Mouse (Mus musculus) kidney, embryonic 15.5 days (tissue): ENCODE results near the gene Fitm2. TPM values are rescaled to one million over a fixed set of nuclear protein-coding genes. Genes with fewer than 3 reads are reported as not detected.

Experiments
- ATAC-seq: fragments of 200-750 bp; cut with Nextera tagmentation; replicated peaks from 2 replicates; pipeline ENCODE4 v1.8.0; 2017; ENCODE audit warnings: moderate TSS enrichment; ENCODE audit not compliant: low FRiP score
- H3K27ac ChIP-seq: fragments of 300-500 bp; sonication (generic); 2 replicates; pipeline ENCODE4 v1.5.1; 2015; ENCODE audit warnings: mild to moderate bottlenecking, inconsistent platforms
- H3K27me3 ChIP-seq: fragments of 300-500 bp; sonication (generic); 2 replicates; pipeline ENCODE4 v1.6.1; 2015; ENCODE audit warnings: inconsistent platforms
- H3K36me3 ChIP-seq: fragments of 300-500 bp; sonication (generic); 2 replicates; pipeline ENCODE4 v1.6.1; 2015; ENCODE audit warnings: inconsistent platforms
- H3K4me1 ChIP-seq: fragments of 300-500 bp; sonication (generic); 2 replicates; pipeline ENCODE4 v1.6.1; 2015; ENCODE audit warnings: inconsistent platforms
- H3K4me2 ChIP-seq: fragments of 300-500 bp; sonication (generic); 2 replicates; pipeline ENCODE4 v1.6.1; 2015; ENCODE audit warnings: moderate library complexity, mild to moderate bottlenecking, inconsistent platforms
- H3K4me3 ChIP-seq: fragments of 300-500 bp; sonication (generic); replicated peaks from 2 replicates; pipeline ENCODE4 v1.5.1; 2015; ENCODE audit warnings: mild to moderate bottlenecking, inconsistent platforms
- H3K9ac ChIP-seq: fragments of 300-500 bp; sonication (generic); 2 replicates; pipeline ENCODE4 v1.6.1; 2015; ENCODE audit warnings: mild to moderate bottlenecking, inconsistent platforms
- H3K9me3 ChIP-seq: fragments of 300-500 bp; sonication (generic); replicated peaks from 2 replicates; pipeline ENCODE4 v1.6.1; 2016; ENCODE audit warnings: inconsistent platforms
- whole genome bisulfite sequencing: fragments of 180-500 bp; shearing (Covaris S2); methylation state at CpG from one replicate; pipeline ENCODE4 v1.1.7; 2015; ENCODE audit warnings: mixed read lengths; 5-methylcytosine and 5-hydroxymethylcytosine counted together
- polyA plus RNA-seq: library from polyadenylated mRNA; unstranded; fragments of >200 nt; fragmentation: Nextera tagmentation; extraction: Ambion mirVana; gene quantifications from 2 replicates; pipeline ENCODE4 v1.2.1, GENCODE M21; 2015

Gene Fitm2
- polyA plus RNA-seq, 1 experiment from 2014 or later = 9.8 TPM

GRCm38 (mm10) chr2:163439488-163439887 is 32.9 kb downstream of the Fitm2 start:
- Histone ChIP-seq H3K27ac (no peak overlapping the region), H3K27me3 (peaks cover 30% of the 10 kb centered on the region), H3K4me2 (no peak overlapping the region), H3K9ac (no peak overlapping the region), H3K4me1 (peaks cover 11% of the 10 kb centered on the region), H3K4me3 (no peak overlapping the region), H3K9me3 (no peaks in the 10 kb centered on the region), H3K36me3 (no peaks in the 10 kb centered on the region)
- 61% methylated on average over 1 of the region's 1 CpGs for WGBS
- no peak for ATAC-seq

- Histone ChIP-seq H3K27ac (no peak overlapping the region), H3K4me2 (peak overlapping the region; percentile 61), H3K9ac (no peak overlapping the region), H3K4me3 (peak overlapping the region; percentile 38), H3K9me3 (no peaks in the 10 kb centered on the region), H3K36me3 (no peaks in the 10 kb centered on the region), H3K27me3 (peaks cover 30% of the 10 kb centered on the region), H3K4me1 (peaks cover 11% of the 10 kb centered on the region)
- 1% methylated on average over 30 of the region's 30 CpGs for WGBS
- 0 out of 2 replicates have a peak, but pooled peaks have one; percentile 22 for ATAC-seq
Observed at GRCm38 (mm10) chr2:163438619-163439451, 33.6 kb downstream of the Fitm2 start.

- Histone ChIP-seq H3K9ac (no peak within 1 kb of the TSS), H3K4me2 (peak within 1 kb of the TSS; percentile 61), H3K4me1 (peaks cover 11% of the 10 kb centered on the region), H3K27me3 (peaks cover 30% of the 10 kb centered on the region), H3K9me3 (no peaks in the 10 kb centered on the region), H3K27ac (no peak within 1 kb of the TSS), H3K36me3 (no peaks in the 10 kb centered on the region), H3K4me3 (peak within 1 kb of the TSS; percentile 38)
- ATAC-seq = no peak
- WGBS = 1% methylated on average over 18 of the region's 18 CpGs
Observed at GRCm38 (mm10) chr2:163438246-163438618, 34.2 kb downstream of the Fitm2 start, which contains the start of gene Gdap1l1. Gdap1l1 (plus strand) TSS chr2:163438476.

GRCm38 (mm10) chr2:163437800-163438199 is 34.6 kb downstream of the Fitm2 start:
- Histone ChIP-seq H3K9me3 (no peaks in the 10 kb centered on the region), H3K27ac (no peak overlapping the region), H3K4me2 (peak overlapping the region; percentile 61; the same call in 1 of the 2 replicates), H3K36me3 (no peaks in the 10 kb centered on the region), H3K27me3 (peaks cover 30% of the 10 kb centered on the region), H3K4me3 (no peak overlapping the region), H3K9ac (no peak overlapping the region), H3K4me1 (peaks cover 11% of the 10 kb centered on the region)
- 34% methylated on average over 4 of the region's 4 CpGs for WGBS
- no peak for ATAC-seq

- no peak overlapping the region for H3K4me3 ChIP-seq
- no peak overlapping the region for H3K4me2 ChIP-seq
- no peak for ATAC-seq
- H3K9ac ChIP-seq = no peak overlapping the region
- H3K9me3 ChIP-seq = no peaks in the 10 kb centered on the region
- peaks cover 24% of the 10 kb centered on the region for H3K27me3 ChIP-seq
- peaks cover 9% of the 10 kb centered on the region for H3K4me1 ChIP-seq
- 25% methylated on average over 4 of the region's 4 CpGs for WGBS
- no peaks in the 10 kb centered on the region for H3K36me3 ChIP-seq
- no peak overlapping the region for H3K27ac ChIP-seq
Observed at GRCm38 (mm10) chr2:163433971-163434370, 38.5 kb downstream of the Fitm2 start.

GRCm38 (mm10) chr2:163431289-163431688 is 41.1 kb downstream of the Fitm2 start:
- no peak overlapping the region for H3K4me2 ChIP-seq
- WGBS = 80% methylated on average over 9 of the region's 9 CpGs
- no peaks in the 10 kb centered on the region for H3K4me1 ChIP-seq

DNA sequence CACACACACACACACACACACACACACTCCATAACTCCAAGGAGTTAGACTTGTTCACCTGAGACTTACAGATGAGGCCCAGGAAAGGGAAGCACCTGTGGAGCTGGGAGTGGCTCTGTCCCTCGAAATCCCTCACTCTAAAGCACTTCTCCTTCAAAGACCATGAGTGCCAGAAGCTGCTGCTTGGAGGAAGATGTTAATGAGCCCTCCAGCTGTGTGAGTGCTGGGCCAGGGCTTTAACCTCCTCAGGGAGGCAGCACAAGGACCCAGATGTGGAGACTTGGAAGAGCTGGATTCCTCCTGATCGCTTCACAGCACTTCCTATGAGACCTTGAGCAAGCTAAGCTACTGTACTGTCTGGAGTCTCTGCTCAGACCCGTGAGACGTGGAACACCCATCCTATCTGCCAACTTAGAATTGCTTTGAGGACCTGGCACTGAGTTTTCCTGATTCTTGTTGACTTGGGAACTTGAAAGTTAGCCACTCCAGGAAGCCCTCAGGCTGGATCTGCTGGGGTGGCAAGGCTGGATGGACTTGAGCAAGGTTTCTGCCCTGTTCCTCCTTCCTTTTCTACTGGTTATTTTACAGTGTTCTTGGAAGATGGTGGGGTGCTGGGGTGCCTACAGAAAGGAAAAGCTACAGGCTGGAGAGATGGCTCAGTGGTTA is 44.0 kb downstream of the Fitm2 start:
- no peak overlapping the region for H3K4me2 ChIP-seq
- 40% methylated on average over 4 of the region's 4 CpGs for WGBS
- no peaks in the 10 kb centered on the region for H3K9me3 ChIP-seq
- H3K27me3 ChIP-seq = no peaks in the 10 kb centered on the region
- no peak for ATAC-seq
- no peak overlapping the region for H3K27ac ChIP-seq
- H3K36me3 ChIP-seq = no peaks in the 10 kb centered on the region
- H3K4me3 ChIP-seq = no peak overlapping the region
- H3K9ac ChIP-seq = no peak overlapping the region
- no peaks in the 10 kb centered on the region for H3K4me1 ChIP-seq

More at GRCm38 (mm10) chr2:163431289-163431688, 41.1 kb downstream of the Fitm2 start:
- Histone ChIP-seq H3K9me3 (no peaks in the 10 kb centered on the region), H3K27ac (no peak overlapping the region), H3K36me3 (no peaks in the 10 kb centered on the region), H3K4me3 (no peak overlapping the region), H3K27me3 (no peaks in the 10 kb centered on the region), H3K9ac (no peak overlapping the region)
- ATAC-seq = no peak

- WGBS = 88% methylated on average over 6 of the region's 6 CpGs
- Histone ChIP-seq H3K4me3 (no peak within 1 kb of the TSS), H3K27me3 (no peaks in the 10 kb centered on the region), H3K4me2 (no peak within 1 kb of the TSS), H3K4me1 (peaks cover 11% of the 10 kb centered on the region), H3K9me3 (no peaks in the 10 kb centered on the region), H3K27ac (no peak within 1 kb of the TSS), H3K9ac (no peak within 1 kb of the TSS), H3K36me3 (peaks cover 6% of the 10 kb centered on the region; the same call in 1 of the 2 replicates)
- no peak for ATAC-seq
Observed at GRCm38 (mm10) chr2:163424597-163424996, 47.8 kb downstream of the Fitm2 start, which contains the start of gene Oser1. Oser1 (minus strand) TSS chr2:163424697.

DNA sequence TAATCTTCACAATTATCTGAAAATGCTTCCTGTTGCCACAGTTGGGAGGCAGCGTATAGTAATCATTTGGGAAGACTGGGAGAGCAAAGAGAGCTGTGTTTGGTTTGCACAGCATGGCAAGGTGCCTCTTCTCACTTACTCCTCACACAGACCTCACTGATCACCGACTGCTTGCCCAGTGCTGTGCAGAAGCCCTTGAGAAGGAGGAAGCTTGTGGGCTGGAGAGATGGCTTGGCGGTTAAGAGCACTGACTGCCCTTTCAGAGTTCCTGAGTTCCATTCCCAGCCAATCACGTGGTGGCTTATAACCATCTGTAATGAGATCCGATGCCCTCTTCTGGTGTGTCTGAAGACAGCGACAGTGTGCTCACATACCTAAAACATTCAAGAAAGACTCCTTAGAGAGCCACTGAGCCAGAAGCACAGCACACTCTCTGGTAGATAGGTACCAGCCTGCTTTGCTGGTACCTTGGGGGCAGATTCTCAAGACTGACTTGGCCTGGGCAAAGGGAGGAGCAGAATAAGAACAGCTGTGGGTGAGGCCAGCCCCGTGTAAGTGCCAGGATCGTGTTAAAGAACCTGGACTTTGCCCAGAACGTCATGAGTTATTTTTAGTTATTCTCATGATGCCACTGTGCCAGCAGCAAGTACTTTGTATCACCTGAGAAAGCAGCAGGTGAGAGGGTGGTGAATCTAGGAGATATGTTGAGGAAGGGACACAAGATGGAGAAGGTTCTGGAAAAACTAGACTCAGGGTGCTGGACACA is 49.4 kb downstream of the Fitm2 start:
- no peak for ATAC-seq
- Histone ChIP-seq H3K27ac (no peak overlapping the region), H3K27me3 (no peaks in the 10 kb centered on the region), H3K9me3 (no peaks in the 10 kb centered on the region), H3K4me3 (no peak overlapping the region), H3K9ac (no peak overlapping the region), H3K4me1 (peaks cover 16% of the 10 kb centered on the region), H3K36me3 (peaks cover 6% of the 10 kb centered on the region; the same call in 1 of the 2 replicates), H3K4me2 (no peak overlapping the region)
- WGBS = 84% methylated on average over 9 of the region's 9 CpGs

DNA sequence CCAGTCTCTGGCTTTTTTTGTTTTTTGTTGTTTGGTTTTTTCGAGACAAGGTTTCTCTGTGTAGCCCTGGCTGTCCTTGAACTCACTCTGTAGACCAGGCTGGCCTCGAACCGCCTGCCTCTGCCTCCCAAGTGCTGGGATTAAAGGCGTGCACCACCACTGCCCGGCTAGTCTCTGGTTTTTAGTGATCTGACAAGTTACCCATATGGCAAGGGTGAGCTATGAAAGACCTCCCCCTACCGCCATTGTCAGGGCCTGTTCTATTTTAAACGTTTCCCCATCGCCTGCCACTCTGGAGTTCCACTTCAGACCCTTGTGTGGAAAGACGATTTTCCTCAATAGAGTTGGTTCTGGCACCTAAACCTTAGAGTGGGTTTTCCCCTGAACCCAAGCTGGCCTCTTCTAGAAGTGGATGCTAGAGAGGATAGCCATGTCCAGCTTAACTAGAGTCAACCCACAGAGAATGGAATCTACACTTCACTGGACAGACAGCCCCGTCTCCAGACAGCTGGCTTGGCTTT is 52.0 kb downstream of the Fitm2 start:
- Histone ChIP-seq H3K36me3 (peaks cover 6% of the 10 kb centered on the region), H3K9ac (peak overlapping the region; percentile 76), H3K4me3 (peak overlapping the region; percentile 98), H3K4me1 (peaks cover 23% of the 10 kb centered on the region), H3K27me3 (no peaks in the 10 kb centered on the region), H3K4me2 (peak overlapping the region; percentile 71), H3K9me3 (no peaks in the 10 kb centered on the region), H3K27ac (no peak overlapping the region)
- no peak for ATAC-seq
- WGBS = 32% methylated on average over 10 of the region's 10 CpGs

DNA sequence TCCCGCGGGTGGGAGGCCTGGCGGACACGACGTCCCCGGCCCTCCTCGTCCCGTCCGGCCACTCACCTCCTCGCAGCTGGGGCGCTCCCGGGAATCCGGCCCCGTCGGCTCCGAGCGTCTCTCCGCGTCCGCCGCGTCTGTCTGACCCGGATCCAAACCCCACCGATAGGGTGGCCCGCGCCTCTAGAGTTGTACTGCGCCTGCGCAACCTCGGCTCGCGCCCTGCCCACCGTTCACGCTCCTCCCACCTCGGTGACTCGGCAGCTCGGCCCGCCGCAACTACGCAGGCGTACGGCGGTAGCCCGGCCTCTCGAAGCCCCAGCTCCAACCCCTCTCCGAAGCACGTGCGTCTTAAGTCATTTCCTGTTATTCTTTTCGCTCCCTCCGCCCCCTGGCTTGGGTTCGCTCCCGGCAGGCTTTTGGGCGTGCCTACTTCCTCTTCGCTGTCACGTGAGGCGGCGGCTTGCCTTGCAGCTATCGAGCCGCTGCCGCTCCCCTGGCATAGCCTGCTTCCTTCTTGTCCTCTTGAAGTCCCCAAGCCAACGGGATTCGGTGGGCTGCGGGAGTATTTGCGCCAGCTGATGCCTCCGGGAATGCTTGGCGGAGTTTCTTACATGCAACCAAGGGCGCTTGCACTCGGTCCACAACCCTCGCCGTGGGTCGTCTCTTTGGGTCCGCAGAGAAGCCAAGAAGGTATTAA is 52.9 kb downstream of the Fitm2 start:
- Histone ChIP-seq H3K27me3 (no peaks in the 10 kb centered on the region), H3K4me2 (peak overlapping the region; percentile 77), H3K9me3 (no peaks in the 10 kb centered on the region), H3K27ac (peak overlapping the region; percentile 87), H3K9ac (peak overlapping the region; percentile 93), H3K4me3 (peak overlapping the region; percentile 98), H3K4me1 (peaks cover 23% of the 10 kb centered on the region), H3K36me3 (peaks cover 15% of the 10 kb centered on the region)
- ATAC-seq = peak; percentile 99
- WGBS = under 1% methylated on average over 65 of the region's 71 CpGs
